Mouse (Mus musculus) heart, adult 9 months (tissue): Measurements from ENCODE around the gene Vars2.
A peak's percentile ranks its signal among the peaks of the same experiment; 100 is the strongest.

Experiments
- DNase-seq, 2 experiments: peaks; one replicate each; pipeline ENCODE4 v3.0.0; 2022; ENCODE audit warnings: low spot score in 2 of 2

The Vars2 gene

DNA sequence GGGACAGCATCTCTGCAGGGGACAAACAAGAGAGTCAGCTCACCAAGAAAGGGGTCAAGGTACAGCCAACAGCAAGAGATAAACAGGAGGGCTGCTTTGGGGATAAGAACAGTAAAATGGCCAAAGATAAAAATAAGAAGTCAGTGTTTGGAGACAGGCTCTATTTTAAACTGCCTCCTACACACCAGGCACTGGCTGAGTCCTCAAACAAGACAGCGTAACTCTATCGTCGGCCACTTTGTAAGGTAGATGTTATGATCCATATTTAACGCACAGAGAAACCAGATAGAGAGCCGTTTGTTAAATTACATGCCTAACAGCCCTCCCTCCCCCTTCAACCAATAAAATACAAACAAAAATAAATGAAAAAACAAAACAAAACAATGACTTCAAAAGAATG, 26.5 kb upstream of the Vars2 start:
- DNase-seq, result no peak

DNA sequence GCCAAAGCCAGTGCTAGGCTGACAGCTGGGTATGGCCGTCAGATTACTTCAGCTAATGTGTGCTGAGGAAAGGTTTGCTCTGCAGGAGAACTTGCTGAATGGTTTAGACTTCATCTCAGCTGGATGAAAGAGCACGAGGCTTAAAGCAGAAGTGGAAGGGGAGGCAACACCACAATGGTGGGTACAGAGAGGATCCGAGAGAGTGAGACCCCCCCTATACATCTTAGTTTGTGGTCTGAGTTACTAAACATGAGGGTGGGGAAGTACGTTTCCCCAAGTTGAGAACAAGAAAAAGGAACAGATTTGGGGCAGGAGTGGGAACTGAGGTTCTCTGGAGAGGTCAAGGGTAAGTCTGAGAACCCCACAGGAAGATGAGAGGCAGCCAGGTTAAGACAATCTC, 25.0 kb upstream of the Vars2 start:
- no peak for DNase-seq

DNA sequence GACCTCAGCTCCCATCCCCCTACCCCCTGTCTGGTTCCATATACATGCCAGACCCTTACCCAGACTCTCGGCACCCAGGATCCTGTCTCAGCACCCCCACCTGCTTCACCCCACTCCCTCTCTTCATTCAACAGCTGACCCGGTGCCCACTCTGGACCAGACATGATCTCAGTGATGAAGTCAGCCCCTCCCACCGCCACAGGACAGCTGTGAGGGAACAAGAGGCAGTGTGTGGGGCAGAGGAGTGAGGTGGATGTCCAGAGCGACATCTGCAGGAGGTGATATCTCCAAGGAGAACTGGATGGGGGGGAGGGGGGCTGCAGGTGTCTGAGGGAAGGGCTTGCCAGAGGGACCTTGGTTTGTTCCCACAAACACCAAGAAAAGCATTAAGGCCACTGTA, 24.4 kb upstream of the Vars2 start:
- no peak for DNase-seq

DNA sequence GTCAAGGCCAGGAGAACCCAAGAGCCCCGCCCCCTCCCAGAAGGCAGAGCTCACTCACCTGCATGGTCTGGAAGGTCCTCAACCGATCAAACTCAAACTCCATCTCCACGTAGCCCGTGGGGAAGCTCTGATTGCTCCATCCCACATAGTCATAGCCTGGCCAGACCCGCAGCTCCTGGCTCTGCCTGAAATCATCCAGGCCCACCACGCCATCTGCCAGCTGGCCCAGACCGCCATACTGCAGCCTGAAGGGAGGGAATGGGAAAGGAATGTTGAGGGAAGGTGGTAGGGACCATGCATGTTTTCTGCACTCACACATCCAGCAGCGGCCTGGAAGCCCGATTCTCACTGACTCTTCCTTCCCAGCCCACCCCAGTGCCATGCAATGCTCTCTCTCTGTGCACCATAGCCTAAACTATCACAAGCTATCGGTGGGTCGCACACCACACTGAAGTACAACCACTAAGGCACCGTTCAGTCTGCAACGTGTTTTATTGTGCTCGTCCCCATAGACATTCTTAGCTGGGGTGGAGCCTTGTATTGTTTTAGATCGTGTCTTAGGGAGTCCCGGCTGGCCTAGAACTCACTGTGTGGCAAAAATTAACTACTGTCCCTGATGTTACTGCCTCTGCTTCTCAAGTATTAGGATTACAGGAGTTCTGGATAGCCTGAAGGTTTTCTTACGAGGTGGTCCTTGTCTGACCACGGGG, 22.7 kb upstream of the Vars2 start:
- no peak for DNase-seq

DNA sequence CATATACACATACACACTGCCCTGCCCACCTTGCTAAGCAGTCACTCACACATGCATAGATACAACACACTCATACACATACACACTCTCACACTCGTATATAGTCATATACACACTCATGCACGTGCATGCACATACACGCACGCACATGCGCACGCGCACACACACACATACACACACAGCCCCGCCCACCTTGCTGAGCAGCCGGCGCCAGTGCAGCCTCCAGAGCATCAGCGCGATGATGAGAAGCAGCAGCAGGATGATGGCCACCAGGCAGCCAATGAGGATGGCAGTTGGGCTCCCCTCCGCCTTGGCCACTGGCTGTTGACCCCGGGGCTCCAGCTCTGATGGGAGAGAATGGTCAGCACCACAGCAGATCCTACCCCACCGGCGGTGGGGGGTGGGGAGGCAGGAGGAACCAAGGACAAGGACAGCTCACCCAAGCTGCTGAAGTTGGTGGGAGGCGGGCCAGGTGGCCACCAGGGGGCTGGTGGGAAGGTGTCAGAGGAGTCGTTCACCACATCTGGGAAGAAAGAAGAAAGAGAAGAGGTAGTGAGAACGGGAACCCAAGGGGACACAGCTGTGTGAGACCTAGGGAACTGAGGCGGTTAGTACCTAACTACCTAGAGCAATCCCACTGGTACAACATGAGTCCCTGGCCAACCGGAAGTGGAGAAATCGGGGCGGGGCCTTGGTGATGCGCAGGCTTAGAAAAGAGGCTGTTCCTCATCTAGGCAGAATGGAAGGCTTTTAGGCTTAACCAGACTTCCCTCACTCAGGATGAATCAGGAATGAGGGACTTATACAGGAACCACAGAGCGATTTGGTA, 21.2 kb upstream of the Vars2 start:
- no peak for DNase-seq

DNA sequence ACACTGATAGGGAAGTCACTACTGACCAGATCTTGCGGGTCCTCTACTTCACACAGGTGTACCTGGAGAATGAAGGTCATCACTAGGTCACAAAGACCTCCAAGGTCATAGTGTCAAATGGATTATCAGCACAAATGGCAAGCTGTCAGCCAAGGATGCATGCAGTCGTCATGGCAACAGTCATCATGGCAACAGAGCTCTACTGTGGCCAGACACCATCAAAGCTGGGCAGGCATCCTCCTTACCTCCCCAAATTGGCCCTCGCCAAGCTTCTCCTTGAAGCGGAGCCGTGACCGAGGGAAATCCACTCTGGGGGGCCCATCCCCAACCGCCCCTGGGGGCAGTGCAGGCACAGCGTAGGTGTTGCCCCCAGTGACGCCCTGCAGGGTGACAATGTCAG, 17.7 kb upstream of the Vars2 start:
- DNase-seq, result no peak

DNA sequence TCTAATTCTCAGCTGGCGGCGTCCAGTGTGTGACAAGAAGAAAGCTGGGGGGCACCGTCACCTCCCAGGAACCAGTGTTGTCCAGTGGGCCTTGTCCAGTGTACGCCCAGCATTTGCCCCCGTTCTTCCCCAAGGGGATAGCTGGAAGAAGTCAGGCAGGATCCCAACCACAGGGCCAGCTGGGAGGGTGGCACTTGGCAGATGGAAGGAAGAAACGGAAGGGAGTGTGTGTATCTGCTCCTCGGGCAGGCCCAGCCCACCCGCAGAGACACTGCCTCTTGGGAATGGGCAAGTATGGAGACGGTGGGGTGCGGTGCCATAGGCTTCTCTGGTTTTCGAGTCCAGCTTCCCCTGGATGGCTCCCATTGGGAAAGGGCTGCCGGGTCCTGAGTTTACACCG, 14.6 kb upstream of the Vars2 start:
- no peak for DNase-seq

DNA sequence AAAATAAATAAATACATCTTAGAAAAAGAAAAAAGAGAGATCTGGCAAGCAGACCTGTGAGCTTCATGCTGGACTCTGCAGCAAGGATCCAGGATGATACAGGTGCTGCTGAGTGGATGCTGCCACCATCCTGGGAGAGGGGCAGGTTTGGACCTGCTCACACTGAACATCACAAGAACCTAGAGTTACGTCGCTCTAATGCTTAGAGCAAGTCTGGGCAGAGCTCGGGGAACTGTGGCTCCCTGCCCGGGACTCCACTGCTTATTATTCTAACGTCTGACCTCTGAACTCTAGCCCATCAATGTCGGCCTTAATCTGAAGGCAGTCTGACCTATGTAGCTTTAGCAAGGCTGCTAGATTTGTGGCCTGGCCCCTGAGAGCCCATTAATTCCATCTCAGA, 13.2 kb upstream of the Vars2 start:
- DNase-seq, result no peak

DNA sequence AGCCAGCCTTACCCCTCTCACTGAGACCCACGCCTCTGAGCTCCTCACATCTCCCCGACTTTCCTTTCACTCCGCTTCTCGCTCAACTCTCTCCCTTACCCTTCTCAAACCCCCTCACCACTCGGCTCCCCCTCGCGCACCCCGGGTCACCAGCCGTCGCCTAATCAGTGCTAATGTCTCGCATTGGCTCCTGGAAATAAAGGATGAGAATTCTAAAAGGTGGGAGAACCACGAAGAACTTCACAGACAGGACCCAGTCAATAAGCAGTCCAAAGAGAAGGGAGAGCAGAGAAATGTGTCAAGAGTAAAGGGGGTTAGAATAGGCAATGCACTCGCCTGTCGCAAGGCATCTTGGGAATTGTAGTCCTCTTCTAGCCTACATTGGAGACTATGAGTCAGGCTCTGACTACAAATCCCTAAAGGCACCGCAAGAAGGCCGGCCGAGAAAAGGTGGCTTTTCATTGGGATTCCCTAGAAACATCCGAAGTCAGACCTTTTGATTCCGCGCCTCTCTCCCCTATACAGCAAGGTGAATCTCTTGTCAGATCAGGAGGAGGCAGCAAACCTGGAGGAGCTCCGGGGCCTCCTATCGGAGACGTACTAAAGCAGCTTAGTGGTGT, 6.1 kb upstream of the Vars2 start, which contains the start of gene Gtf2h4:
Gene Gtf2h4, minus strand, starts transcription at position 324 of the 620 bp plus-strand sequence.
- DNase-seq, result peak; percentile 88 to 94

DNA sequence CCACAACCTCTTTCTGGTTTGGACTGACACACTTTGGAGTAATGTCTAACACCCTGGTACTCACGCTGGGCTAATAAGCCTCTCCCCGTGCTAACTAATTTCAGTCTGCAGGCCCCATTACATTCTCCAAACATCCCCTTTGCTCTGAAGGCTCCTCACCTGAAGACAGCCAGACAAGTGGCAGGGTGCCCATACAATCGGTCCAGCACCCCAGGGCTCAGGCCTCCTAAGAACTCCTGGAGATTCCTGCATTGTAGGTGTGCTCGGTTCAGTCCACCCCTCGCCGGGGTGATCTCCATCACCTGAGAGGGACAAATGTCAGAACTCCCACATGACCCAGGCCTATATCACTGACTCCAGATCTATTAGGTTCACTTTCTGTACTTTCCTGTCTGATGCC, 5.1 kb upstream of the Vars2 start:
- no peak for DNase-seq

DNA sequence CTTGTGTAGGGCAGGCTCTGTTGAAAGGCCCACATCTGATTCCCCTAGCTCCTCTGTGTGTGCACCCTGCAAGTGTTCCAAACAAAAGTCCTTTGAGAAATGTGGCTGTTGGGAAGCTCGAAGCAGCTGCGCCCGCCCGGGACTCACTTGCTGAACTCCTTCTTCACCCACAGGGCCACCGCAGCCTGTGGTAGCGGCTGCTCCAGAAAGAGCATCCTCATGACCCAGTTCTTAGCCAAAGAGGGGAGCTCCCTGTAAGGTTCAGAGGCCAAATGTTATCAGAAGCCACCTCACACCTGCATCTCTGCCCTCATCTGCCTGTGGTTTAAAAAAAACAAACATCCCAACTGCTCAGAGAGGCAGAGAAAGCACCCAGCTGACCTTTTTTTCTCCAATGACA, 4.5 kb upstream of the Vars2 start:
- DNase-seq, result no peak

DNA sequence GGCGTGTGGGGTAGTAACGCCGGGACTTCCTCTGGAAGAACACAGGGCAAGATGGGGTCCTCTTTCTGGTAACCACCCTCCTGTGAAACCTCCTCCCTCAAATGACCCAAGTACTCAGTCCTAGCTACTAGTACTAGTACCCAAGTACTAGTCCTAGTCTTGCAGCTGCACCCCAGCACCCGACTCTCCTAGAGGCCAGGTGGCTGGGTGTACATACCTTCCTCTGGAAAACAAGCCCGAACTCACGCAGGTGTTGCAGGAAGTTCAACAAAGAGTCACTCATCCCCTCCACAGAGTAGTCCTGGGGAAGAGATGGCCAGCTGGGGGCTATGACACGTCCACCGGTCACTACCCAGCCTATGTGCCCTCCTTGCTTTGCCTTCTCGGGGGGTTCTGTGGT, 2.3 kb upstream of the Vars2 start:
- DNase-seq, result no peak

DNA sequence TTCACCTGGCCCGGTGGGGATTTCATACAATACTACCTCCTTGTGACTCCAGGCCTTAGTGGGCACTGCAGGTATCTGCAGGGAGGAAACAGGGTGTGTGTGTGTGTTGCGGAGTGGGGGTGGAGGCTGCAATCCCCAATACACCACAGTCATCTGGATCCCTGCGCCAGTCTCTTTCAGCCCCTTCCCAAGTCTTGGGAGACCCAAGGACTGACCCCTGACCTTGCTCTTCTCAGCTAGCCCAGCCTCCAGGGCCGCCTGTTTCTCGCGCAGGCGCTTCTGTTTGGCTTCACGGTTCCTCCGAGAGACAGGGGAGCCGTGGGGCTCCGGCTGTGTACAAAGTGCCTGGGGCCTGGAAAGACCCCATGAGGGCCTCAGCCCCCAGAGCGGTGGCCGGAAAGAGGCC, 538 bp downstream of the Vars2 start:
- DNase-seq, result no peak

DNA sequence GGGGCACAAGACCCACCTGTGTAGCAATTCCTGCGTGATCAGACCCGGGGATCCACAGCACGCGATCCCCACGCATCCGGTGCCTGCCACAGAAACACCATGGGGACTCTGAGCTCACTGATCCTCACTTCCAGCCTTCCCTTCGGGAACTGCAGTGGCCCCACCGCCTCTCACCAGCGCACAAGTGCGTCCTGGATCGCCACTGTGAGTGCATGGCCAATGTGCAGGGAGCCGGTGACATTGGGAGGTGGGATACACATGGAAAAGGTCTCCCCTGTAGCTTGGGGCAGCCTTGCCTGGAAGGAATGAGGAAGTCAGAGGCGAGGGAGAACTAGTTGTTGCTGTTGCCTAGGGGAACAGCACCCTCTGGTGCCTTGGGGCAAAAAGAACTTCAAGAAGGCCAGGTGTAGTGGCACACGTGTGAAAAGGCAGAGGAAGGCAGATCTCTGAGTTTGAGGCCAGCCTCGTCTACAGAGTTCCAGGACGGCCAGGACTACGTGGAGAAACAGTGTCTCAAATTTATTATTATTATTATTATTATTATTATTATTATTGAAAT, 1.4 kb downstream of the Vars2 start:
- no peak for DNase-seq

DNA sequence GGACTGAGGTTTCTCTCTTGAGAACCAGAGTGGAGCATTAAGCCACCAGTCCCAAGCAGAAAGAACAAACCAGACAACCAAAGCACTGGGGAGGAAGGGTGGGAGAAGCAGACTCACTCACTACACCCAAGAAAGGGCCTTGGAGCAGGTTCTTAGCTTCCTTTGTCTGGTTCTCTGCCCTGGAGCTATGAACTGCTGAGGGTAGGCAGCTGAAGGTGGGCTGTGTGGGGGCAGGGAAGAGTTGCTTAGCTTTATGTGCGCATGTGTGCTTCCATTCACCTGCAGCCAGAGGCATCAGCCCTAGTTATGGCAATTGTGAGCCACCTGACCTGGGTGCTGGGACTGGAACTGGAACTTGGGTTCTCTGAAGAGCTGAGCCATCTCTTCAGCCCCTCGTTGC, 14.3 kb downstream of the Vars2 start:
- DNase-seq, result no peak

DNA sequence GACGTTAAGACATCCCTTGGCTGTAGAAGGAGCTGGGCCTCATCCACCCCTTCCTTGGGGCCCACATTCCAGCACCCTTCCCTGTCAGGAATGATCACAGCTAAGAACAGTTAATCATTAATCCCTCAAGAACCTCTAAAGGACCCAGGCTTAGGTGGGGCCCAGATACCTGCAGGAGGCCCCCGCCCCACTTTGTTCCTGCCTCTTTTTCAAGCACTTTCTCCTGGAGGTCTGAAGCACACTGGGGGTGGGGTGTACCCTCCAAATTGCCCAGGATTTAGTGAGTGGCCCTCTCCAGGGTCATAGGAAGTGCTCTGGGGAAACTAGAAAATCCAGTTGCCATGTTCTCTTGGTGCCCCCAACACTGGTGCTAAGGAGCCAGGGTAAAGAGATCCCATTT, 18.0 kb downstream of the Vars2 start:
- DNase-seq, result no peak

DNA sequence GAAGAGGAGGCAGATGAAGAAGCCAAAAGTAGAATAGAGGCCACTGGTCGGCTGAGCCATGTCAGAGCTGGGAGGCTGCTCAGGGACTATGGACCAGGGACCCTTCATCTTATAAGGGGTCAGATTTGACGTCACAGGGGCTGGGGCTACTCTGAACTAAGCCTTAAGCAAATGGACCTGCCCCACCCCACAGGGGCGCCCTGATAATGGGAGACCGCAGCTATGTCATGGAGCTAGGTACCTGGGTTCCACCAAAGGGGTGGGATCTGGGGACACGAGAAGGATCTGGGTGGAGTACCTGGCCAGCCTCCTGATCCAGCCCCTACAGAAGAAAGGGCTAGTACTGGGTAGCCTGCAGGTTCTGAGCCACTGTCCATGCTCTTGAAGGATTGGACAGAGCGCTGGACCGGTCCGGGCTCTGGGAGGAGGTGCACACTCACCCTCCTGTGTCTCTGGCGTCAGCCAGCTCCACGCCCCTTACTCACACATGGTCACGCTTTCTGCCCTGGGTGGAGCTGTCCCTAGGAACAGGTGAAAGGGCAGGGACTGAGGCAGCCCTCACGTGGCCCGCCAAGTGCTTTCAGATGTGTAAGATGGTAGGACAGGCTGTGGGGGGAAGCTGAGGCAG, 23.7 kb downstream of the Vars2 start, which contains the start of gene Mucl3:
Gene Mucl3, minus strand, starts transcription at position 87 of the 628 bp plus-strand sequence.
- DNase-seq, result no peak

DNA sequence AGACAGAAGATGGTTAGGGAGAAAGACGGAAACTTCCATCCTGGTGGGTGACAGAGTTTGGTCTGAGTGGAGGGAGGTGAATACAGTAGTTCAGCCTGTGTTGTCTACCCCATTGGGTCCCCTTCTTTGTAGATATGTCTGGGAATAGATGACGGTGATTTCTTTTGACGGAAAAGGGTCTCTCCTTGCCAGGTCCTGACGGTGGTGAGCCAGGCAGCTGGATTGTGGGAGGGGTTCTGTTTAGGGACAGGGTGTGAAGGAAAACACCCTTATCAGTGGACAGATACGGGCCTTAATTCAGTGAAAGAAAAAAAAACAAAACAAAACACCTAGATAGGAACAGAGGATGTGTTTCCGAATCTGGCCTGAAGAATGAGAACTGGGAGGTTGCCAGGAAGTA, 28.0 kb downstream of the Vars2 start:
- DNase-seq, result no peak

DNA sequence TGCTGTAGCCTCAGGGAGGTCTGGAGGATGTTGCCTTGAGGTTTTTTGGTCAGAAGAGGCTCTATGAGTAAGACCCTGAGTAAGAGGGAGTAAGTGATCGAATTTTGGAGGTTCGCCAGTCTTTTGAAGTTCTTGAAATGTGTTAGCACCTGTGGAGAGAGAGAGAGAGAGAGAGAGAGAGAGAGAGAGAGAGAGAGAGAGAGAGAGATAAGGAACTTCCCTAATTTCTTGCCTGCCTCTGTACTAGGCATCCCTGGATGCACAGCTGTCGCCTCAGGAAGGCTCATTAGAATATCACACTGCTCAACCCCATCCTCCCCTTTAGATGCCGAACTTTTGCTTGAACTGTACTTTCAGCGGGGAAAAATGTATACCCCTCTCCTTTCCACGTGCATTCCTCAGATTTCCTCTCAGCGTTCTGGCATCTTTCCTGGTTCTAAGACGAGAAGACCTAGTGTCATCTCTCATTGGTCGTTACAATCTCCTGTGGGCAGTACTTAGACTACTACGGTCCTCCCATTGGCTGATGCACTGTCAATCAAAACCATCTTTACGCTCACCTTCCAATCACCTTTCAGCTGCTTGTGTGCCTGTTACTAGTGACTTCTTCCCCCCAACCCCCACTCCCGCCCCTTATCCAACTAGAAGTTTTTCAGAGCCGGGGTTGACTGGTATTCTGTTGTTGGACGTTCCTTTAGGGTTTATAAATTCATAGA, 28.8 kb downstream of the Vars2 start:
- DNase-seq, result peak; percentile 77 to 79

DNA sequence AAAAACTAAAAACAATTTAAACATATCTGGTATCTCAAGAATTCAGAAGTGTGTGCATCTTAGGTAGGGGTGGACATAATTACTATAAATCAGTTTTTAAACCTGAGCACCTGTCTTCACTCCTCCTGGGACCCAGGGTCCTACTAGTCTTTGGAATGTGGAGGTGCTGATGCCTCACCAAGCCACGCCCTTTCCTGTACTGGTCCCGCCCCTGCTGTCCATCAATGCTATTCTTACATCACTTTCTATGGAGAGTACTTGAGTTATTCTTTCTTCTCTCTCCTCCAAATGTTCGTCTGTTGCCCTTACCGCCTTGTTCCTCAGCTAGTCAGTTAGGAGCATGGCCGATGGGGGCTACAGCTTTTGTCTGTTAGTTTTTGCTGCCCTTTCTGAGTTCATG, 31.0 kb downstream of the Vars2 start:
- DNase-seq, result peak in 1 of 2 experiments; percentile 27

DNA sequence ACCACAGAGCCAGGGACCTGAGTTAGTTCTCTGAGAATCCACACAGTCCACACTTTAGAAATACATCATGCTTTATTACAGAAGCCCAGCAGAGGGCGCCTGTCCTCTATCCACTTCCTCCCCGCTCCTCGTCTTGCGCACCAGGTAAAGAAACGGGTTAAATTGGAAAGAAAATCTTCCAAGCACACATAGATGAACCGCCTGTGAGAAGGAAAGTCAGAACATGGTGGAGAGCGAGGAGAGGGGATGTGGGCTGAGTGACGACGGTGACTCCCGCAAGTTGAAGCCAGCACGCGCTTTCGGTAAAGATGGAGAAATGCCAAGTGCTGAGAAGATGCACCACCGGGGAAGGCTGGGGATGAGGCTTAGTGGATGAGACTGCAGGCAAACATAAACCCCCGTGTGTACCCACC, 31.7 kb downstream of the Vars2 start:
- peak; percentile 43 to 66 for DNase-seq
